Mouse (Mus musculus) layer of hippocampus, adult 8-10 months (tissue): ENCODE data around the gene Retnlg. TPM values are rescaled to one million over a fixed set of nuclear protein-coding genes. Genes with fewer than 3 reads are reported as not detected.
"Not testable (repeated sequence)": the region's sequence is repeated elsewhere in the genome, so short reads cannot be mapped to it uniquely, and the experiment has no call there.

Experiments
- DNase-seq, 2 experiments: peaks; one replicate each; pipeline ENCODE4 v3.0.0; 2022; ENCODE audit warnings: low spot score in 2 of 2
- total RNA-seq, 4 experiments: library from RNA; stranded (reverse); gene quantifications; 2 replicates each; pipeline ENCODE4 v1.2.4; 2022

The Retnlg gene
- total RNA-seq, result not detected

DNA sequence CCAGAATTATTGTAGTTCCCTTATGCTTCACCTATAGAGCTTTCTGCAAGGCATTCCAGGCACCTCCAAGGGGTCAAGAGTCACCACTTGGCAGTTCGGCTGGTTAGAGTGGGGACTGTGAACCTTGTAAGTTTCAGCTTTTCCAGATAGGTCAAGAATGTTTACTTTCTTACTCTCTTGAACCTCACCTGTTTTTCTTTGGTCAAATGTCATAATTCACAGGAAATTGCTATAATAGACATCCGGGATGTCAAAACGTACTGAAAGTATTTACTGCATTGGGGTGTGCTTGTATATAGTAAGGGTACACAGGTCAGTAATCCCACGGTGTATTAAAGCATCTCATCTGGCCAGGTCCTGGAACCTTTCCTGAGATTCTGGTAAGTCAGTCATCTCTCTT lies at the start of gene Retnlg:
Gene Retnlg (plus strand): TSS at position 301 of the 400 bp plus-strand sequence.
- DNase-seq, result no peak

DNA sequence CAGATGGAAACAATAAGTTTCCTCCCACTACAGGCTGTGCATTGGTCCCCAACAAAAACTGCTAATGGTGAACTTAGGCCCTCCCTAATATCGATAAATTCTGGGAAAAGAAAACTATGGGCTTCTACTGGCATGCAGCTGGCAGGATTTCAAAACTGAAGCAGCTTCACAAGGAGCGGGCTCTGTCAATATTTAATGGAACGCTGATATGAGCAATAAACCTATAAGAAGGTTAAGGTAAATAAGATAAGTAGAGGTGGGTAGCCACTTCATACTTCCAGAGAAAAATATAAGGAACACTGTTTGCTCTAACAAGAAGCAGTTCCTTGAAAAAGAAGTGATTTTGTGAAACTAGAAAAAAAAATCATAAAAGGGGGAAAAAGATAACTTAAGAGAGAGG lies 45.9 kb upstream of the Retnlg start:
- DNase-seq, result no peak

GRCm38 (mm10) chr16:48827625-48828024 lies 44.8 kb upstream of the Retnlg start:
- no peak for DNase-seq

GRCm38 (mm10) chr16:48829060-48829459 lies 43.4 kb upstream of the Retnlg start:
- DNase-seq, result no peak

- no peak for DNase-seq
These were observed 40.4 kb upstream of the Retnlg start for GRCm38 (mm10) chr16:48832055-48832454.

DNA sequence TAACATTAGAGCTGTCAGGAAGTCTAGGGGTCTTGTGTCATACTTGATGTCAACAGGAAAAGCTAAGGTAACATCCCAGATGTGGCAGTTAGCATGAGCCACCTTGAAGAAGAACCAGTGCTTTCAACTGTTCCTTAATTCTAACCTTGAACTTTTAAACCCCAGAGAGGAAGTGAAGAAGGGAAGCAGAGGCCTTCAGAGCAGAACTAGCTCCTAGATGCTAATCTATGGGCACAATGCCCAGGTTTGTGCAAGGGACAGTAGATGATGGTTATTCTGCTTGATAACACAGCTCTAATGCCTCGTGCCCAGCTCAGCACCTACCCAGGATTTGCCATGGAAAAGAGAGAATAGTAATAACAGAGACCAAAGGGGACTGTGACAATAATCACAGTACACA lies 38.8 kb upstream of the Retnlg start:
- DNase-seq, result not testable (repeated sequence)

DNA sequence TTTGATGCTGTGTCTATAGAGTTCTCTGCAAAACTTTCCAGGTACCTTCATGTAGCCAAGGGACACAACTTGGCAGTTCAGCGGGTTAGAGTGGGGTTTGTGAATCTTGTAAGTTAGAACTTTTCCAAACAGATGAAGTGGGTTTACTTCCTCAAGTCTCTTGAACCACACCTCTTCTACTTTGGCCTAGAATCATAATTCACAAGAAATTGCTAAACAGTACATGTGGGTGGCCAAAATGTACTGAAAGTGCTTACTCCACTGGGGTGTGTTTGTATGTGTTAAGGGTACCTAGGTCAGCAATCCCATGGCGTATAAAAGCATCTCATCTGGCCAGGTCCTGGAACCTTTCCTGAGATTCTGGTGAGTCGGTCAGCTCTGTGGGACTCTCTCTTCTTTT lies 30.2 kb upstream of the Retnlg start, which contains the start of gene Retnla:
Gene Retnla (plus strand): TSS at position 286 of the 400 bp plus-strand sequence.
- no peak for DNase-seq

DNA sequence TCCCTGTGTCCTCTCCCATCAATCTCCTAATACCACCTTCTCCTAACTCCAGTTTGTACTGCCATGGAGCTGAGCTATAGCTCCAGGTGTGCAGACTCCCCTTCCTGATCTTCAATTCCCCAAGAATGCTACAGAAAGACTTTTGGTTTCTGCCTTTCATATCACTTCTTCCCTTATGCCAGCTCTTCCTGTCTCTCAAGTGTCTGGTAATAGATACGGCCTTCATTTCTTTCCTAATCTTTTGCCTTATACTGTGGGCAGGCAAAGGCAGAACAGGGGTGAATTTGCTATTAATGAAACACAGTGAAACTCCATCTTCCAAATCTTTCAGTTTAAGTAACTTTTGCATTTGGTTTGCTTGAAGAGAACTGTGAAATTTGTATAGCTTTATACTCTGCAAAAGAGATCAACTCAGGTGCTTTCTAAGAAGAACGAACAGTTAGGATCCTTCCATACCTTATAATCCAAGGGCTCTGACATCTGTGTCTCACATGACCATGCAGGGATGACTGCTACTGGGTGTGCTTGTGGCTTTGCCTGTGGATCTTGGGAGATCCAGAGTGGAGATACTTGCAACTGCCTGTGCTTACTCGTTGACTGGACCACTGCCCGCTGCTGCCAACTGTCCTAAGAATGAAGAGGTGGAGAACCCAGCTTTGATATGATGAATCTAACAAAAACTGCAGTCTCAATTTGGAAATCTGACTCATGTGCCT lies 28.6 kb upstream of the Retnlg start:
- DNase-seq, result no peak

- DNase-seq, result not testable (repeated sequence)
These were observed 7.4 kb upstream of the Retnlg start for GRCm38 (mm10) chr16:48865004-48865403.

DNA sequence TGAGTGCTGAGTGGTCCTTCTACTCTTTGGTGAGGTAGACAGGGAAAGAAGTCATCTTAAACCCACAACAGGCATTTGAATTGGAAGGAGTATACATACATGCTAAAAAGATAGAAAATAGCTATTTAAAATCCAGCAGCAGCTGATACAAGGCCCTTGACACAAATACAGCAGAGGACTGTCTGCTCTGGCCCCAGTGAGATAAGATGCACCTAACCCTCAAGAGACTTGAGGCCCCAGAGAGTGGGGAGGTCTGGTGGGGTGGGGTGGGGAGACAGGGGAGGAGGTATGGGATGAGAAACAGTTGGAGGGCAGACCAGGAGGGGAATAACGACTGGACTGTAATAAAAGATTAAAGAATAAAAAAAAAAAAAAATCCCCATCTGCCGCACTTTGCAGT lies 4.7 kb upstream of the Retnlg start:
- DNase-seq, result no peak

DNA sequence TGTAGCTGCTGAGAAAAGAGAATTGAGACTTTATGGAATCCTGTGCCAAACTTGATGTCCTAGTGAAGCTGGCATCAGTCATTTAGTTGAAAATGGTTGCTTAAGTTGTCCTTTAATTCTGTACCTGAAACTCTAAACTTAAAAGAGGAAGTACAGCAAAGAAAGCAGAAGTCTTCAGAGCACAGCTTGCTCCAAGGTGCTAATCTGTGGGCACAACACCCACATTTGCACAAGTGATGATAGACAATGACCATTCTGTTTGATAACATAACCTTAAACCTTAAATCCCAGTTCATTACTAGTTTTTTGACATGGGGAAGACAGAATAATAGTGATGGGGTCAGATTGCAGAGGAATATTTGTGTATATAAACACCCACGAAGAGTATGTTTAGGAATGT lies 3.8 kb upstream of the Retnlg start:
- DNase-seq, result no peak

DNA sequence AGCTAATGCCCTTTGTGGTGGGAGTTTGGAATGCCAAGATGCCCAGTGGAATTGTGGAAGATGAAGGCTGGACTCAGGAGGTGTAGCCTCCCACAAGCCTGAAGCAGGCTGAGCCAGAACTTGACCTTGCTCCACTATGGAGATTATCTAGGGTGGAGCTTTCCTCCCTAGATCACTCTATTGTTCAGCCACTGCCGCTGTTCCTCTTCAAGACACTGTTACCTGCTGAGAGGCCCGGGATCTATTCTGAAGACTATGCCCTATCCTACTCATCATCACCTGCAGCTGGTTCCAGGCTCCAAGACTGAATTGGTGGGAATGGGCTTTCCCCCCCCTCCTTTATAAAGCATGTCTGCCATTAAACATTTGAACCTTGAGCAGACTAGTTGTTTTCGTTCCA lies 2.8 kb upstream of the Retnlg start:
- no peak for DNase-seq

DNA sequence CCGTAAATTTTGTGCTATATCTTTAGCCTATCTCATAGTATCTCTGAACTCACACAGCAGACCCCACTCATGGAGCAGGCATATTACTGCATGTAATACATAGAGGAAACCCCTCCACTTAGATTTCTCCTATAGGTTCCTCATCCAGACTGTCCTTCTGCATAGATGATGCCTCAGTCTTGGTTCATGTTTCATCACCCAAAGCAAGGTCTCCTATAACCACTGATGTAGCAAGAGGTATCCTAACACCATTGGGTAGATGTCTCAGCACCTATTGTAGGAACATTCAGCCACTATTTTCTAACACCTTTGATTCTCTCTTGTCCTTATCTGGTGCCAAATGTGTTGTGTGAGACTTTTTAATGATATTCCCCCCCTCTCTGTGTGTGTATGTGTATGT lies 667 bp upstream of the Retnlg start:
- DNase-seq, result no peak

DNA sequence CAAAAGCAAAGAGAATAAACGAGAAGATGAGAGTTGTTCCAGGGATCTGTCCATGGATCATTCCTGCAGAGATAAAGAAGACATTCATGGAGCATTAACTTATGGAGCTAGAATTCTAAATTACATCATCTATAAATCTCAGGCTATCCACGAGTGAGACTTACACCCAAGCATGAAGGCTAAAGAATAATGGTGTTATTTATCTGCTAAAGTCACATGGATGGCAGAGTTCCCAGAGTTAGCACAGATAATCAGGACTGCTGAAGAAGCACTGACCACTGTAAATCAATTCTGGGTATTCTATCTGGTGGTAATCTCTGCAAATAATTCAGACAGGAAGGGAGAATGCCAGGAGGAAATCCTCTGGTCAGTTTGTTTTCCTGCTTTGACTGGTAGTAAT lies 18.3 kb downstream of the Retnlg start:
- no peak for DNase-seq

DNA sequence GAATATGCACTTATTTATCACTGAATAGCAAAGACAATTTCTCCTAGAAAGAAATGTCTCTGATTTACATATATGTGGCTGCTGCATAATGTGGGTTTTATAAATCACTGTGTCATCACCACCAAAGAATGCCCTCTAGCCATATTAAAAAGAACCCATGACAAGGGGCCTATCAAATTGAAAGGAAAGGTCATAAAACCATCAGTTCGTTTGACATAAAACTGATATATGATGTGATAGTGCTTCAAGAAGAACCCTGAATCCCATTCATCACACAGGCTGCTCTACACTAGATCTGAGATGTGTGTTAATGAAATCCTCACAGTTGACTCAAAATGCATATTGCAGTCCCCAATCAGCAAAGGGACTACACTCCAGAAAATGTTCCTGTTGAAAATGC lies 27.4 kb downstream of the Retnlg start:
- DNase-seq, result no peak

- no peak for DNase-seq
These were observed 38.8 kb downstream of the Retnlg start for GRCm38 (mm10) chr16:48911184-48911583.

GRCm38 (mm10) chr16:48913206-48913605 lies 40.8 kb downstream of the Retnlg start:
- DNase-seq, result no peak

DNA sequence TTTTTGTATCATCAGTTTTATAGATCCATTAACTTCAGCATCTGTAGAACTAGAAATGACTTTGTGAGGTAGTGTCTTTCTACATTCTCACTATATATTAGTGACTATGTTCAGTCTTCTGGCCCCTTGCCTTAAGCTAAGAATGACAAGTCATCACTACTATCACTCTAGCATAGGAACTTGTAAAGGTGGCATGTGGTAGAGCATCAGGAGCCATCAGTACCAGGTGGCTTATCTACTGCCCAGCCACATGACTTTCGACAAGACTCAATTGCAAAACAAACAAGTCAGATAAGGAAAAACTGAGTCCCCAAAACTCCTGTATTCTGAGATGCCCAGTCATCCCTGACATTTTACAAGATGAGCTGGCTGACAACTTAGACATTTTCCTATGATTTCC lies 51.3 kb downstream of the Retnlg start:
- DNase-seq, result no peak

Other genes with a start within 250 kb of the Retnlg start
- gene Trat1, start 100.6 kb upstream of the Retnlg start, total RNA-seq, result under 1 TPM in 3 of 4 experiments, not detected in 1; 0.08 to 0.53 (median 0.22) TPM
- gene Retnlb, start 55.8 kb upstream of the Retnlg start, total RNA-seq, result not detected
- not detected for gene Retnla, start 30.1 kb upstream of the Retnlg start, total RNA-seq
- gene Dzip3, start 121.5 kb downstream of the Retnlg start, total RNA-seq, result 10 to 100 TPM; 70.0 to 87.9 (median 81.9) TPM
- gene Cip2a, start 121.6 kb downstream of the Retnlg start, total RNA-seq, result 1 to 10 TPM in 3 of 4 experiments, under 1 TPM in 1; 0.89 to 2.4 (median 2.3) TPM
- gene Myh15, start 184.9 kb downstream of the Retnlg start, total RNA-seq, result under 1 TPM; 0.58 to 0.80 (median 0.78) TPM